Mouse (Mus musculus): ENCODE results near the gene Gm10134.

Gene Gm10134

DNA sequence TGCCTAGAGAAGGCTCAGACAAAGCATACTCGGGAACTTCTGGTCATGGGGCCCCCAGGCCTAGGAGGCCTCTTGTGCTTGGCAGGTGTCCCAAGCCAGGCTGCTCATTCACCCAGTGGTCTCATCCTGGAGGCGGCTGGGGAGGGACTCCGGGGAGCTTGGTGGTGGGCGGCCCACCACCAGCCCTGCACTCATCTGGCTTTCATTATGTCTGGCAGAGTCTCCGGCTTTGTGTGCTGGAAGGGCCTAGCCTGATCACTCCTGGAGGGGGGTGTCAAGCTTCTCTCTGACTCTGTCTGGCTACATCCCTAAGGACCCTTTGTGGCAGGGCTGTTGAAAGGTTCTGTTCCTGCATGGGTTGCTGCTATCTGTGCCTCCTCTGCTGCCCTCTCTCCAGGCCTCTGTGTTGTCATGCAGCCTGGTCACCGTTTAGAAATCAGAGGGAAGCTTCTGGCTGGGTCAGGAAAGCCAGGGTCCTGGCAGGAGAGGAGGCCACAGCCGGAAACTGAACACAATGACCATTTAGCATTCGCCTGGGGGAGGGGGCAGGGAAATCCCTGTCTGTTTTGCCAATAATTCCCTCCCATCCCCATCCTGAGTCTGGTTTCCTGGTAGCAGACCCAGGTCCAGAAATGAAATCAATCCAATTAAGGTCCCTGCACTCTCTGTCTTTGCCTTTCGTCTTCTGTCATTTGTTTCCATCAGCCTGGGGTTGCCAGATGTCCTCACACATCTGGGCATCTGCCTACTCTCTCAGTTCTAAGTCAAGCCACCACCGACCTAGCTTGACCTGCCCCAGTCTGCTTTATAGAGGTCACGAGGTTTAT lies 28.8 kb downstream of the Gm10134 start:
- ChIA-PET POLR2A (interaction anchor here in 3 of 4 experiments (0.7 to 3.0 kb wide), 7 partner anchors 9 to 22 kb away, joined by 3 to 16 read pairs (median 6); partner anchors contain the start of gene Ralgds (in 1 of the 3)), CTCF (interaction anchor here in 3 of 4 experiments (0.7 to 1.6 kb wide), 8 partner anchors 8 to 49 kb away, joined by 3 to 7 read pairs (median 3); partner anchors contain the start of gene Gtf3c5 (in 1 of the 3))

- ChIA-PET CTCF (interaction anchor here in 3 of 4 experiments (0.7 to 1.6 kb wide), 8 partner anchors 8 to 161 kb away, joined by 3 to 7 read pairs (median 3); partner anchors contain the start of gene Gtf3c5 (in 1 of the 3)), POLR2A (interaction anchor here in 3 of 4 experiments (0.6 to 3.0 kb wide), 12 partner anchors 9 to 519 kb away, joined by 3 to 16 read pairs (median 3); partner anchors contain the start of gene Ralgds (in 1 of the 3))
These were observed 29.3 kb downstream of the Gm10134 start for GRCm38 (mm10) chr2:28535263-28535540.

DNA sequence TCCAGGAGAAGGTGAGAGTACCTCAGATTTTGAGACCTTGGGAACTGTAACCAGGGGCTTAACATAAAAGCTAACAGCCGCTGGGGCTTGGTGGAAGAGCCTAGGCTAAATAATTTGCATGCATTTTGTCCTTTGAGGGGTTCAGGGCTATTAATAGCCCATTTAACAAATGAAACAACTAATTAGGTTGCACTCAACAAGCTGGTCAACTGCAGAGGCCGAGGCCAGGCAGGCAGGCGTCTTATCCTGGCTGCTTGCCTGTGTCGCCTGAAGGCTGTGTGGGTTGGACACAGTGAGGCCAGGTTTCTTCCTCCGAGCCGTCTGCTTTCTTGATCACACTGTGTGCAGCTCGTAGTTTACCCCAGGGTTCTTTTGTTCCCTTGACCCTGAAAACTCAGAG lies 29.8 kb downstream of the Gm10134 start:
- POLR2A ChIA-PET, result interaction anchor here in 3 of 4 experiments (0.6 to 3.0 kb wide), 12 partner anchors 10 to 520 kb away, joined by 3 to 16 read pairs (median 3); no protein-coding TSS in a partner anchor
- CTCF ChIA-PET, result interaction anchor here in 3 of 4 experiments (0.6 to 2.3 kb wide), 12 partner anchors 9 to 716 kb away, joined by 3 to 8 read pairs (median 4); partner anchors contain the start of gene Gtf3c5 (in 1 of the 3)

GRCm38 (mm10) chr2:28536166-28536565 lies 30.3 kb downstream of the Gm10134 start:
- POLR2A ChIA-PET, result interaction anchor here in 3 of 4 experiments (0.6 to 3.0 kb wide), 14 partner anchors 8 to 468 kb away, joined by 3 to 16 read pairs (median 4); partner anchors contain the start of gene Gtf3c5 (in 1 of the 3)
- CTCF ChIA-PET, result interaction anchor here (0.6 to 2.3 kb wide), 12 partner anchors 9 to 1515 kb away, joined by 3 to 8 read pairs (median 4); partner anchors contain the start of gene Gtf3c5 (in 1 of the 4)

GRCm38 (mm10) chr2:28536766-28537633 lies 31.1 kb downstream of the Gm10134 start:
- ChIA-PET POLR2A (interaction anchor here in 3 of 4 experiments (0.6 to 2.7 kb wide), 17 partner anchors 8 to 467 kb away, joined by 3 to 16 read pairs (median 4); partner anchors contain the start of genes Gtf3c5 (in 2 of the 3) and Tsc1 (in 1 of the 3)), CTCF (interaction anchor here in 3 of 4 experiments (0.6 to 2.3 kb wide), 18 partner anchors 9 to 1516 kb away, joined by 3 to 9 read pairs (median 3); partner anchors contain the start of gene Gtf3c5 (in 1 of the 3))

DNA sequence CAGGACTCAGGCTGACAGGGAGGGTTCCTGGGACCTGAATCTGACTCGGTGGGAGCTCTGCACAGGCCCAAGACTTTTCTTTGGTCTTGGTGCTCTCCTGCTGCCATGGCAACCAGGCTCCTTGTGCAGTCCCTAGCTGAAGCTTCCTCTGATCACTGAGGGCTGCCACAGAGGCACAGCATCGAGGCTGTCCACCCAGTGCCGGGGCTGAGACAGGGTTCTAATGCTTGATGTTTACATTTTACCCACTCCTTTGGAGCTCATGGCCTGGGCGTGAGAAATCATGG lies 31.7 kb downstream of the Gm10134 start:
- CTCF ChIA-PET, result interaction anchor here (0.8 to 2.3 kb wide), 10 partner anchors 9 to 73 kb away, joined by 3 to 9 read pairs (median 4); partner anchors contain the start of gene Gtf3c5 (in 1 of the 4)

GRCm38 (mm10) chr2:28537995-28538816 lies 32.3 kb downstream of the Gm10134 start:
- ChIA-PET POLR2A (interaction anchor here in 3 of 4 experiments (0.5 to 2.7 kb wide), 17 partner anchors 9 to 102 kb away, joined by 3 to 11 read pairs (median 4); partner anchors contain the start of genes Gtf3c5 (in 1 of the 3) and Tsc1 (in 1 of the 3)), CTCF (interaction anchor here (0.6 to 2.3 kb wide), 19 partner anchors 8 to 168 kb away, joined by 3 to 9 read pairs (median 4); partner anchors contain the start of gene Gtf3c5 (in 1 of the 4))

More for the DNA sequence above, 31.7 kb downstream of the Gm10134 start:
- POLR2A ChIA-PET, result interaction anchor here in 3 of 4 experiments (0.5 to 2.7 kb wide), 13 partner anchors 7 to 103 kb away, joined by 3 to 8 read pairs (median 4); partner anchors contain the start of genes Gtf3c5 (in 1 of the 3) and Tsc1 (in 1 of the 3)

- ChIA-PET CTCF (interaction anchor here (0.6 to 2.0 kb wide), 11 partner anchors 9 to 169 kb away, joined by 3 to 9 read pairs (median 6); no protein-coding TSS in a partner anchor), POLR2A (interaction anchor here in 3 of 4 experiments (0.6 to 2.7 kb wide), 9 partner anchors 10 to 44 kb away, joined by 3 to 11 read pairs (median 4); partner anchors contain the start of gene Gtf3c5 (in 1 of the 3))
These were observed 32.9 kb downstream of the Gm10134 start for GRCm38 (mm10) chr2:28538817-28539128.

DNA sequence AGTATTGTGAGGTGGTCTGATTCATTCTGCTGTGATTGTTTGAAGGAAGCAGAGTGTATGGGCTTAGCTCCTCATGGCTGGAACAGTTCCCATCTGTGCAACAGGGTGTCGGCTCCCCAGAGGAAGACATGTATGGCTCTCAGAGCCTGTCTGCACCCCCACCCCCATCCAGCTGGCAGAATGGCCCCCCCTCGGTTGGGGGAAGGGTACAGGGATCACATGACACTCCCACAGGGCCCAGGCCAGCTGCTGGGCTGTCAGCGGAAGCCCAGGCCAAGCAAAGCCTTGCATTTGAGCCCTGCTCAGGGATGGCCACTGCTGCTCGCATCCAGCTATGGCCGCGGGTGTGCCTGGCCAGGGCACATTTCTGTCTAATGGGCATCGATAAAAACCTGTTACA lies 33.3 kb downstream of the Gm10134 start:
- ChIA-PET CTCF (interaction anchor here (0.8 to 2.0 kb wide), 9 partner anchors 9 to 169 kb away, joined by 3 to 9 read pairs (median 6); no protein-coding TSS in a partner anchor), POLR2A (interaction anchor here in 3 of 4 experiments (1.0 to 2.7 kb wide), 8 partner anchors 10 to 44 kb away, joined by 3 to 11 read pairs (median 4); partner anchors contain the start of gene Gtf3c5 (in 1 of the 3))

GRCm38 (mm10) chr2:28539949-28540348 lies 34.1 kb downstream of the Gm10134 start:
- POLR2A ChIA-PET, result interaction anchor here in 1 of 4 experiments (1.3 kb wide), 1 partner anchor 11 kb away, joined by 3 read pairs; no protein-coding TSS in a partner anchor
- CTCF ChIA-PET, result interaction anchor here in 1 of 4 experiments (2.0 kb wide), 1 partner anchor 9 kb away, joined by 8 read pairs; no protein-coding TSS in a partner anchor

DNA sequence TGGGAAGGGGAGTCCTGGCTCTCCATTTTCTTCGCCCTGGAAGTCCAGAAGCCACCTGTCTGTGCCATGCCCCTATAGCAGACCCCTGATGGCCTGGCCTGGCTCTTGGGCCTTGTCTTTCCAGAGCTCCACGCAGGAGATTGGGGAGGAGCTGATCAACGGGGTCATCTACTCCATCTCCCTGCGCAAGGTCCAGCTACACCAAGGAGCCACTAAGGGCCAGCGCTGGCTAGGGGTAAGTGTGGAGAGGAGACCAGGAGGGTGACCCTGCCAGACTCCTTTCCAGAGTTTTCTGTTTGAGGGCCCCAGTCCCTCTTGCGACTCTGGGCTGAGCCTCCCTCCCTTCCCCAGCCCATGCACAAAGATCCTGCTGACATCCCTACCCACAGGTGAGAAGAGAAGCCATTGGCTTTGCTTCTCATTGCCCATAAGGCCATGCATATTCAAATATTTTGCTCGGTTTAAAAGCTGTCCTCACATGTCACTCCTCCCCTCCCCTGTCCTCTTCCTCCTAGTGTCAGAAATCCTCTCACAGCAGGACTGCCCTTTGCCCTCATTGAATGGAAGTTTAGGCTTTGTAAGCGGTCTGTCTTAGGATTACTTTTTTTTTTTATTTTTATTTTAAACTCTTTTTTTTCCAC lies 34.8 kb downstream of the Gm10134 start:
- CTCF ChIA-PET, result no interaction called here

GRCm38 (mm10) chr2:28543894-28544293 lies 38.0 kb downstream of the Gm10134 start:
- CTCF ChIA-PET, result interaction anchor here in 2 of 4 experiments (1.3 to 8.4 kb wide), 3 partner anchors 26 to 32 kb away, joined by 3 to 60 read pairs (median 3); no protein-coding TSS in a partner anchor

More for the DNA sequence above, 34.8 kb downstream of the Gm10134 start:
- POLR2A ChIA-PET, result interaction anchor here in 2 of 4 experiments (0.7 to 1.3 kb wide), 2 partner anchors 11 to 16 kb away, joined by 3 to 5 read pairs; no protein-coding TSS in a partner anchor

GRCm38 (mm10) chr2:28545976-28546375 lies 40.1 kb downstream of the Gm10134 start:
- CTCF ChIA-PET, result interaction anchor here (0.6 to 8.4 kb wide), 9 partner anchors 8 to 117 kb away, joined by 3 to 60 read pairs (median 10); partner anchors contain the start of gene Ralgds (in 1 of the 4)

More at GRCm38 (mm10) chr2:28543894-28544293, 38.0 kb downstream of the Gm10134 start:
- POLR2A ChIA-PET, result interaction anchor here (0.6 to 1.0 kb wide), 5 partner anchors 11 to 899 kb away, joined by 3 to 5 read pairs (median 3); no protein-coding TSS in a partner anchor

GRCm38 (mm10) chr2:28546560-28546959 lies 40.7 kb downstream of the Gm10134 start:
- CTCF ChIA-PET, result interaction anchor here (0.6 to 8.4 kb wide), 15 partner anchors 9 to 126 kb away, joined by 3 to 60 read pairs (median 5); partner anchors contain the start of gene Ralgds (in 1 of the 4)

More at GRCm38 (mm10) chr2:28545976-28546375, 40.1 kb downstream of the Gm10134 start:
- POLR2A ChIA-PET, result interaction anchor here (0.8 to 4.0 kb wide), 13 partner anchors 11 to 34 kb away, joined by 3 to 24 read pairs (median 4); no protein-coding TSS in a partner anchor

More at GRCm38 (mm10) chr2:28546560-28546959, 40.7 kb downstream of the Gm10134 start:
- POLR2A ChIA-PET, result interaction anchor here in 3 of 4 experiments (0.9 to 4.0 kb wide), 7 partner anchors 11 to 30 kb away, joined by 3 to 24 read pairs (median 7); no protein-coding TSS in a partner anchor

Measured in embryonic stem cell, embryonic (primary cell).